Mouse (Mus musculus): ENCODE measurements around the gene Asic3. TPM values are rescaled to one million over a fixed set of nuclear protein-coding genes. Genes with fewer than 3 reads are reported as not detected.

Gene Asic3
- under 1 TPM; 0.47 to 0.54 TPM for total RNA-seq (2021)
- long read RNA-seq, experiment 1 = 0 reads
- long read RNA-seq, experiment 2, partial matches to known transcripts = 0 of 1 reads
- long read RNA-seq, experiment 2, other reads (novel, unspliced or antisense) = 0 of 1 reads

GRCm38 (mm10) chr5:24413042-24413693 is at the start of gene Asic3:
Asic3 (plus strand) TSS chr5:24413392.
- no peak for DNase-seq
- Histone ChIP-seq H3K4me3 (no peak within 1 kb of the TSS), H3K27ac (no peak within 1 kb of the TSS)
- no peak for TF ChIP-seq CTCF (IDR thresholded peaks at IDR 0.05)
- intact Hi-C loops (cut with DNase I) = no loop called here

DNA sequence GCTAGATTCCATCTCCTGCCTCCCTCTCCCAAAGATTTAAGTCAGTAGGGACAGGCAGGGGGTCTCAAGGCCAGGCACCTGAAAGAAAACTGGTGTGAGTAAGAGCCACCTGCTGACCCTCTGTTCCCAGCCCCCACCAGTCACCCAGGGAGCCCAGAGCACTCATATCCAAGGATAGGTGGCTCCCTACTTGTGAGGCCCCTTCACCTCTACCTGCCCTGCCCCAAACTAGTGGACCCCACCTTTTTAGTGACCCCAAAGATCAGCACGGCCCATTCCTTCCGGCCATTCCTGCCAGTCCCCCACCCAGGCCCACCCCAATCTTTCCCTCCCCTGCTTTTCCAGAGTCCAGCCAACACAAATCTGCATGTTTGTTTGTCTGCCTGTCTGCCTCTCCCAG is 49.7 kb upstream of the Asic3 start:
- no peak for TF ChIP-seq CTCF (IDR thresholded peaks at IDR 0.05)
- Histone ChIP-seq H3K27ac (peak overlapping the region; percentile 74), H3K4me3 (no peak overlapping the region)
- intact Hi-C loops (cut with DNase I) = no loop called here
- DNase-seq = no peak

DNA sequence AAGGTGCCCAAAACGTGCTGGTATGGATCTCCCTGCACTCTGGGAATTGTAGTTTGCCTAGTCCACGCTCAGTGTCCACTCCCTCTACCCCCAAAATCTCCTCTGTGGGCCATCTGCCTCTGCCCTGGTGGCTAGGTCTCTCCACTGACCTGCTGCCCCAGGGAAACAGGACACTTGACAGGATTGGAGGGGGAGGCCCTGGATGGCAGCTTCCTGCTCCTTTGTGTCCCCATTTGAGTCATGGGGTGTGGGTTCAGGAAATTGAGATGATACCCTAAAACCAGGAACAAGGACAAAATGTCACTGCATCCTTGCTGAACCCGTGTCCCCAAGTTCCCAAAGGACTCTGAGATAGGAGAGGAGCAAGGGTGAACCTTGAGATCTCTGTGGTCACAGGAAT is 49.1 kb upstream of the Asic3 start:
- Histone ChIP-seq H3K27ac (peak overlapping the region; percentile 74), H3K4me3 (no peak overlapping the region)
- intact Hi-C loops (cut with DNase I) = no loop called here
- no peak for DNase-seq
- no peak for TF ChIP-seq CTCF (IDR thresholded peaks at IDR 0.05)

- intact Hi-C loops (cut with DNase I) = no loop called here
- Histone ChIP-seq H3K27ac (peak within 1 kb of the TSS; percentile 86), H3K4me3 (peak within 1 kb of the TSS; percentile 74)
- TF ChIP-seq CTCF (IDR thresholded peaks at IDR 0.05) = no peak
- DNase-seq = peak; percentile 70
Observed at GRCm38 (mm10) chr5:24364508-24364907, 48.7 kb upstream of the Asic3 start, which contains the start of gene Nos3. Nos3 (plus strand) TSS chr5:24364810.

DNA sequence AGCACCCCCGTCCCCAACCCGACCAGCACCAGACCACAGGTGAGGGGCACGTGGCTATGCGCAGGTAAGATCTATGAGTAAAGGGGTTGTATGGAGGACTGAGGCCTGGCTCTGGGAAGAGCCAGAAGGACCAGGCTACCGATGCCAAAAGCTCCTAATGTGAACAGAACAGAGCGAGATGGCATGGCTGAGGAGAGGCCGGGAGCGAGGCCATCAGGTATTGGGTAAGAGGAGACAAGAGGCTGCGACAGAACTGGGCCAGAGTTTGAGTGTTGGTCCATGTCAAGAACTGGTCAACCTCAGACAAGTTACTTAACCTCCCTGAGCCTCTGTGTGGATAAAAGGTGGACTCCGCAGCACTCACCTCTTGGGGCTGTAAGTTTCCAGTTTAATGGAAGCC is 48.2 kb upstream of the Asic3 start:
- TF ChIP-seq CTCF (IDR thresholded peaks at IDR 0.05) = no peak
- peak overlapping the region; percentile 86 for H3K27ac ChIP-seq
- H3K4me3 ChIP-seq = peak overlapping the region; percentile 74
- intact Hi-C loops (cut with DNase I) = no loop called here
- DNase-seq = no peak

- Histone ChIP-seq H3K27ac (peak overlapping the region; percentile 86), H3K4me3 (peak overlapping the region; percentile 74)
- no peak for TF ChIP-seq CTCF (IDR thresholded peaks at IDR 0.05)
- intact Hi-C loops (cut with DNase I) = no loop called here
- DNase-seq = no peak
Observed at GRCm38 (mm10) chr5:24365528-24365927, 47.7 kb upstream of the Asic3 start.

DNA sequence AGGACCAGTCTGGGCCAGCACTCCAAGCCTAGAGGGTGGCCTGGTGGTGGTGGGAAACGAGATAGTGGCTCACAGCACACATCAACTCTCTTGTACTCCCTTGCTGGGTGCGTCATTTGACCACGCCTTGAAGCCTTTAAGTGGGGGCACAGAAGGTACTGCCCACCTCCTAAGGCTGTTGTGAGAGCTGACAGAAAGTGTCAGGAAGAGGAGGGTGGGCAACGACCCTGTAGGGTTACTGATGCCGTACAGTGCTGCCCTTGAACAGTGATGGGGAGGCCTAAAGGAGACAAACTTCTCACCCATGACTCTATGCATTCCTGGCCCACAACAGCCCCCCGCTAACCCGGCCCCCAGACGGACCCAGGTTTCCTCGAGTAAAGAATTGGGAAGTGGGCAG is 46.8 kb upstream of the Asic3 start:
- Histone ChIP-seq H3K27ac (no peak overlapping the region), H3K4me3 (peak overlapping the region; percentile 74)
- DNase-seq = no peak
- intact Hi-C loops (cut with DNase I) = no loop called here
- TF ChIP-seq CTCF (IDR thresholded peaks at IDR 0.05) = no peak

GRCm38 (mm10) chr5:24369767-24370166 is 43.4 kb upstream of the Asic3 start:
- TF ChIP-seq CTCF (IDR thresholded peaks at IDR 0.05) = no peak
- intact Hi-C loops (cut with DNase I) = no loop called here
- no peak for DNase-seq
- Histone ChIP-seq H3K4me3 (no peak overlapping the region), H3K27ac (no peak overlapping the region)

GRCm38 (mm10) chr5:24373807-24374206 is 39.4 kb upstream of the Asic3 start:
- Histone ChIP-seq H3K4me3 (no peak overlapping the region), H3K27ac (no peak overlapping the region)
- TF ChIP-seq CTCF (IDR thresholded peaks at IDR 0.05) = no peak
- intact Hi-C loops (cut with DNase I) = no loop called here
- DNase-seq = no peak

GRCm38 (mm10) chr5:24374216-24374615 is 39.0 kb upstream of the Asic3 start:
- no peak overlapping the region for H3K27ac ChIP-seq
- DNase-seq = no peak
- no peak for TF ChIP-seq CTCF (IDR thresholded peaks at IDR 0.05)
- intact Hi-C loops (cut with DNase I) = no loop called here
- no peak overlapping the region for H3K4me3 ChIP-seq

DNA sequence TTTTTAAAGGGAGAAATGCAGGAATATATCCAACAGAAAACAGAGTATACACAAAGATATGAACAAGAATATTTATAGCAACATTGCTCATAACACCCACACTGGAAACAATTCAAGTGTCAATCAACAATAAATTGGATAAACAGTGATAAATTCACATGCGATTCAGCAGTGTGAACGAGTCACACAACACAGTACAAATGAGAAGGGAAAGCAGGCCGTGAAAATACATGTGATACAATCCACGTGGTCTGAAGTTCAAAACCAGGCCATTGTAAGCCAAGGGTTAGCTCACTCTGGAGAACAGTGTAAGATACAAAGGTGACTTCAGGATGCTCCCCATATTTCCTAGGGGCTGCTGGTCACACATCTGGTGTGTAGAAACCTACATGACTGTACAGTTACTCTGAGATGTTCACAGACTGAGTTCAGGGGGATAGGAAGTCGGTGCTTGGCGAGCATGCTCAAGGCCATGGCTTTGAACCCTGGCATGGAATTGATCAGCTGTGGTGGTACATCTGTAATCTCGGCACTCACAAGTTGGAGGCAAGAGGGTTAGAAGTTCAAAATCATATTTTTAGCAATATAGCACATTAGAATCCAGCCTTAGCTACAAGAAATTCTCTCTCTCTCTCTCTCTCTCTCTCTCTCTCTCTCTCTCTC is 38.4 kb upstream of the Asic3 start:
- H3K27ac ChIP-seq = no peak overlapping the region
- H3K4me3 ChIP-seq = no peak overlapping the region
- intact Hi-C loops (cut with DNase I) = no loop called here
- no peak for DNase-seq
- no peak for TF ChIP-seq CTCF (IDR thresholded peaks at IDR 0.05)

- Histone ChIP-seq H3K27ac (no peak overlapping the region), H3K4me3 (no peak overlapping the region)
- no peak for DNase-seq
- intact Hi-C loops (cut with DNase I) = no loop called here
- no peak for TF ChIP-seq CTCF (IDR thresholded peaks at IDR 0.05)
Observed at GRCm38 (mm10) chr5:24378700-24379099, 34.5 kb upstream of the Asic3 start.

- Histone ChIP-seq H3K27ac (no peak overlapping the region), H3K4me3 (no peak overlapping the region)
- TF ChIP-seq CTCF (IDR thresholded peaks at IDR 0.05) = no peak
- intact Hi-C loops (cut with DNase I) = no loop called here
- no peak for DNase-seq
Observed at GRCm38 (mm10) chr5:24379501-24379900, 33.7 kb upstream of the Asic3 start.

DNA sequence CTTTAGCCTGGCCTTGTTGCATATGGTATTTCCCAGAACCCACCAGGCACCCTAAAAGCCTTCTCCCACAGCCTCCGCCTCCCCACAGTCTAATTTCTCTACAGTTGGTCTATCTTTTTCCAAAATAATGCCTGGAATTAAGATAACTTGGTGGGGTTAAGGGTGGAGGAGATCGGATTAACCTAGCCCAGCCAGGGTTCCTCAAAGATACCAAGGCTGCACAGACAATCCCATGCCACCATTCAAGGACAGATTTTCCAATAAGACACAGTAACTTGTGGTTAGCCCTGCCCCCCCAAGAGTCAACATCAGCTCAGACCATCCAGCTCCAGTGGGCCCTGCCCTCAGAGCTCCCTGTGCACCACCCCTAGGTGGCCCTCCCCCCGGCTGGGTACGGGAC is 32.7 kb upstream of the Asic3 start:
- intact Hi-C loops (cut with DNase I) = no loop called here
- no peak for DNase-seq
- TF ChIP-seq CTCF (IDR thresholded peaks at IDR 0.05) = no peak

More for the DNA sequence above, 32.7 kb upstream of the Asic3 start:
- H3K4me3 ChIP-seq = no peak overlapping the region
- H3K27ac ChIP-seq = no peak overlapping the region

All from gastrocnemius, adult 2 months (tissue).